Mouse (Mus musculus): ENCODE measurements at regions not wholly inside any gene's neighbourhood (a gene's known extent, or its start where the extent isn't known, plus 50 kb on each side); places are given as distances from the start of the nearest gene placed in this dataset.
A peak's percentile ranks its signal among the peaks of the same experiment; 100 is the strongest.

GRCm38 (mm10) chr10:44607334-44607851 lies 79.1 kb upstream of the Prdm1 start (continued):
- TF ChIP-seq TCF12 (IDR thresholded peaks at IDR 0.05; ENCODE audit: low read depth, low read length) (peak; percentile 83), SIN3A (IDR thresholded peaks at IDR 0.05; ENCODE audit: low read length) (no peak)

GRCm38 (mm10) chr10:44604512-44604911 lies 76.2 kb upstream of the Prdm1 start:
- Histone ChIP-seq H3K4me1 (ENCODE audit: control insufficient read depth in 1 of 2, insufficient read depth in 2 of 2) (peaks cover 20 to 99% of the 10 kb centered on the region in 2 experiments), H3K9ac (ENCODE audit: insufficient read depth, low read depth) (no peak overlapping the region), H3K4me2 (ENCODE audit: insufficient read depth, low read depth, poor library complexity, severe bottlenecking) (no peak overlapping the region), H3K36me3 (replicated peaks in 1 of 2; ENCODE audit: control insufficient read depth in 1 of 2, insufficient read depth in 1 of 2, low read length in 1 of 2) (no peaks in the 10 kb centered on the region), H3K79me2 (replicated peaks; ENCODE audit: control insufficient read depth, extremely low read depth, insufficient read depth, poor library complexity, severe bottlenecking) (no peaks in the 10 kb centered on the region), H3K27ac (ENCODE audit: insufficient read depth, low read depth) (no peak overlapping the region), H3K27me3 (replicated peaks) (no peaks in the 10 kb centered on the region), H3K4me3 (replicated peaks in 1 of 3; ENCODE audit: low read depth in 2 of 3, low read length in 2 of 3, poor library complexity in 1 of 3) (no peak overlapping the region), H3K9me3 (replicated peaks; ENCODE audit: low read length) (no peaks in the 10 kb centered on the region)
- TF ChIP-seq MXI1 (IDR thresholded peaks at IDR 0.05; ENCODE audit: low read depth, low read length) (no peak), USF2 (conservative IDR thresholded peaks at IDR 0.05; ENCODE audit: low read depth, low read length) (no peak), ETS1 (conservative IDR thresholded peaks at IDR 0.05; ENCODE audit: low read depth, low read length) (no peak)
- dilution Hi-C loops (cut with MboI; ENCODE audit: extremely low pct_ligation_motif_present, extremely low pct_unique_long_range_greater_than_20kb, low sequenced_read_pairs) (no loop called here), in situ Hi-C loops (cut with MboI; ENCODE audit: low pct_ligation_motif_present, low pct_unique_long_range_greater_than_20kb, low sequenced_read_pairs) (no loop called here)
- DNase-seq (ENCODE audit: extremely low read depth): no peak

- no peak overlapping the region for H3K4me2 ChIP-seq (ENCODE audit: insufficient read depth, low read depth, poor library complexity, severe bottlenecking)
- no peaks in the 10 kb centered on the region for H3K9me3 ChIP-seq (replicated peaks; ENCODE audit: low read length)
- DNase-seq (ENCODE audit: extremely low read depth): peak; percentile 61
- H3K27me3 ChIP-seq (replicated peaks): no peaks in the 10 kb centered on the region
- in situ Hi-C loops (cut with MboI; ENCODE audit: low pct_ligation_motif_present, low pct_unique_long_range_greater_than_20kb, low sequenced_read_pairs): no loop called here
- TF ChIP-seq MAZ (IDR thresholded peaks at IDR 0.05; ENCODE audit: low read depth, low read length) (no peak), USF1 (IDR thresholded peaks at IDR 0.05; ENCODE audit: low read depth, low read length) (no peak), TCF12 (IDR thresholded peaks at IDR 0.05; ENCODE audit: low read depth, low read length) (0 out of 2 replicates have a peak, but pooled peaks have one; percentile 31), EP300 (IDR thresholded peaks at IDR 0.05; ENCODE audit: low read length) (peak; percentile 56), ETS1 (conservative IDR thresholded peaks at IDR 0.05; ENCODE audit: low read depth, low read length) (peak; percentile 52), GABPA (IDR thresholded peaks at IDR 0.05; ENCODE audit: insufficient replicate concordance, low read depth, low read length) (no peak), TBP (conservative IDR thresholded peaks at IDR 0.05; ENCODE audit: low read depth, low read length) (no peak), IRF4 (IDR thresholded peaks at IDR 0.05; ENCODE audit: low read depth, low read length) (0 out of 2 replicates have a peak, but pooled peaks have one; percentile 30), BHLHE40 (IDR thresholded peaks at IDR 0.05; ENCODE audit: low read depth, low read length) (peak; percentile 13; the same call in 1 of the 2 replicates), CTCF (conservative IDR thresholded peaks at IDR 0.05 in 1 of 2, IDR thresholded peaks at IDR 0.05 in 1 of 2; ENCODE audit: low read depth in 2 of 2, low read length in 2 of 2) (no peak), RCOR1 (conservative IDR thresholded peaks at IDR 0.05; ENCODE audit: low read depth, low read length) (no peak), HCFC1 (IDR thresholded peaks at IDR 0.05; ENCODE audit: low read depth, low read length) (no peak), SMC3 (IDR thresholded peaks at IDR 0.05; ENCODE audit: low read depth, low read length) (no peak), ZMIZ1 (IDR thresholded peaks at IDR 0.05; ENCODE audit: low read depth, low read length) (no peak)
- H3K27ac ChIP-seq (ENCODE audit: insufficient read depth, low read depth): no peak overlapping the region
- no peak overlapping the region for H3K9ac ChIP-seq (ENCODE audit: insufficient read depth, low read depth)
- H3K4me1 ChIP-seq (ENCODE audit: control insufficient read depth in 1 of 2, insufficient read depth in 2 of 2): peaks cover 25 to 99% of the 10 kb centered on the region in 2 experiments
- no peak overlapping the region for H3K4me3 ChIP-seq (replicated peaks in 1 of 3; ENCODE audit: low read depth in 2 of 3, low read length in 2 of 3, poor library complexity in 1 of 3)
- H3K36me3 ChIP-seq (replicated peaks in 1 of 2; ENCODE audit: control insufficient read depth in 1 of 2, insufficient read depth in 1 of 2, low read length in 1 of 2): no peaks in the 10 kb centered on the region
- H3K79me2 ChIP-seq (replicated peaks; ENCODE audit: control insufficient read depth, extremely low read depth, insufficient read depth, poor library complexity, severe bottlenecking): no peaks in the 10 kb centered on the region
- dilution Hi-C loops (cut with MboI; ENCODE audit: extremely low pct_ligation_motif_present, extremely low pct_unique_long_range_greater_than_20kb, low sequenced_read_pairs): no loop called here
These were observed 75.2 kb upstream of the Prdm1 start for GRCm38 (mm10) chr10:44603461-44603860.

All from CH12.LX (cell line).